In genomic region chr5:74092833-74093555, GRCm38 (mm10) we compare ENCODE assay signal across 8 mouse cellular contexts. TPM values are rescaled to one million over a fixed set of nuclear protein-coding genes. Genes with fewer than 3 reads are reported as not detected.
DNase-seq lines count a peak whose midpoint lies in the region; ATAC-seq lines count a peak whose summit lies in the region.

No protein-coding gene starts in this region.

- peak overlapping the region; percentile 95 for H3K4me2 ChIP-seq in heart, embryonic 13.5 days
- peak overlapping the region; percentile 86 for H3K4me2 ChIP-seq in liver, embryonic 12.5 days
- H3K4me2 ChIP-seq in stomach, embryonic 15.5 days = peak overlapping the region; percentile 69

- peak; percentile 97 for ATAC-seq in heart, embryonic 13.5 days (ENCODE audit: extremely low read depth, insufficient number of reproducible peaks, low FRiP score, low TSS enrichment)
- peak; percentile 99 for ATAC-seq in liver, embryonic 12.5 days
- ATAC-seq in stomach, embryonic 15.5 days (ENCODE audit: insufficient read depth, low FRiP score, low read depth) = peak; percentile 99

- peak overlapping the region; percentile 99 for H3K9ac ChIP-seq in heart, embryonic 13.5 days
- peak overlapping the region; percentile 92 for H3K9ac ChIP-seq in liver, embryonic 12.5 days
- peak overlapping the region; percentile 84 for H3K9ac ChIP-seq in stomach, embryonic 15.5 days

- peak overlapping the region; percentile 94 for H3K4me3 ChIP-seq in brown adipose tissue, adult 24 weeks (ENCODE audit: insufficient read depth, low read depth, low read length)
- H3K4me3 ChIP-seq in heart, embryonic 13.5 days = peak overlapping the region; percentile 93
- peak overlapping the region; percentile 86 for H3K4me3 ChIP-seq in liver, embryonic 12.5 days
- peak overlapping the region; percentile 89 for H3K4me3 ChIP-seq in stomach, embryonic 15.5 days (replicated peaks)

- peak; percentile 96 for DNase-seq in CD4-positive, CD25-positive, alpha-beta regulatory T cell, adult 2 months (ENCODE audit: low read depth, low spot score)
- DNase-seq in fat pad, adult 2 months (ENCODE audit: extremely low read depth, low read depth, low spot score) = peak; percentile 85
- DNase-seq in kidney, postnatal 10 days = peak; percentile 96
- DNase-seq in natural killer cell, adult 2 months (ENCODE audit: low spot score in 2 of 2) = peak; percentile 84 to 90

- no peaks in the 10 kb centered on the region for H3K9me3 ChIP-seq in heart, embryonic 13.5 days
- H3K9me3 ChIP-seq in liver, embryonic 12.5 days (replicated peaks) = no peaks in the 10 kb centered on the region
- no peaks in the 10 kb centered on the region for H3K9me3 ChIP-seq in stomach, embryonic 15.5 days

- under 1% methylated on average over 57 of the region's 57 CpGs for WGBS in heart, embryonic 13.5 days
- 0% methylated on average over 52 of the region's 57 CpGs for WGBS in liver, embryonic 12.5 days (ENCODE audit: insufficient replicate concordance)
- under 1% methylated on average over 57 of the region's 57 CpGs for WGBS in stomach, embryonic 15.5 days

- H3K4me1 ChIP-seq in brown adipose tissue, adult 24 weeks (ENCODE audit: control insufficient read depth, insufficient read depth, insufficient read length, low read length) = no peaks in the 10 kb centered on the region
- H3K4me1 ChIP-seq in heart, embryonic 13.5 days = peaks cover 20% of the 10 kb centered on the region
- H3K4me1 ChIP-seq in liver, embryonic 12.5 days = peaks cover 25% of the 10 kb centered on the region
- H3K4me1 ChIP-seq in stomach, embryonic 15.5 days = peaks cover 2% of the 10 kb centered on the region

- peak overlapping the region; percentile 87 for H3K27ac ChIP-seq in brown adipose tissue, adult 24 weeks (replicated peaks; ENCODE audit: low read depth, low read length)
- H3K27ac ChIP-seq in heart, embryonic 13.5 days (replicated peaks) = peak overlapping the region; percentile 96
- H3K27ac ChIP-seq in liver, embryonic 12.5 days = peak overlapping the region; percentile 84
- H3K27ac ChIP-seq in stomach, embryonic 15.5 days = peak overlapping the region; percentile 84

- H3K27me3 ChIP-seq in heart, embryonic 13.5 days (replicated peaks) = no peaks in the 10 kb centered on the region
- no peaks in the 10 kb centered on the region for H3K27me3 ChIP-seq in liver, embryonic 12.5 days (replicated peaks)
- no peaks in the 10 kb centered on the region for H3K27me3 ChIP-seq in stomach, embryonic 15.5 days (replicated peaks)

- peaks cover 43% of the 10 kb centered on the region for H3K36me3 ChIP-seq in heart, embryonic 13.5 days
- H3K36me3 ChIP-seq in liver, embryonic 12.5 days = peaks cover 27% of the 10 kb centered on the region
- H3K36me3 ChIP-seq in stomach, embryonic 15.5 days = peaks cover 11% of the 10 kb centered on the region; the same call in 1 of the 2 replicates

RNA-seq across cellular contexts. Expression of gene Usp46, which starts 24.8 kb away (rescaled TPM):
- polyA plus RNA-seq in brown adipose tissue, adult 24 weeks (2012; ENCODE audit: insufficient read depth, insufficient read length, missing spikeins) = 11.9 and 15.5 TPM in 2 replicates
- polyA plus RNA-seq in heart, embryonic 13.5 days (2015; fragmentation: Nextera tagmentation; extraction: Ambion mirVana) = 23.8 and 26.0 TPM in 2 replicates
- polyA plus RNA-seq in liver, embryonic 12.5 days (2016; fragmentation: Nextera tagmentation; extraction: Ambion mirVana) = 29.5 and 31.8 TPM in 2 replicates
- 27.4 and 27.7 TPM in 2 replicates for polyA plus RNA-seq in stomach, embryonic 15.5 days (2015; fragmentation: Nextera tagmentation; extraction: Ambion mirVana)

Comparison
In these comparisons a context has a peak if more than half of its experiments do, and no peak if none do; other contexts are left out.
1. Peak in every context shown above with its lines: DNase-seq, ATAC-seq, H3K4me3 ChIP-seq and H3K27ac ChIP-seq.